Mouse (Mus musculus): ENCODE results near the gene Ccdc92b. TPM values are rescaled to one million over a fixed set of nuclear protein-coding genes. Genes with fewer than 3 reads are reported as not detected.
A peak's percentile ranks its signal among the peaks of the same experiment; 100 is the strongest.

Gene Ccdc92b
- polyA plus RNA-seq, 1 experiment from 2014 or later, result 1.1 TPM

GRCm38 (mm10) chr11:74589401-74590238, 29.8 kb upstream of the Ccdc92b start:
- WGBS, result 3% methylated on average over 63 of the region's 66 CpGs
- Histone ChIP-seq H3K4me3 (peak overlapping the region; percentile 48), H3K9ac (peak overlapping the region; percentile 63), H3K4me1 (peaks cover 7% of the 10 kb centered on the region), H3K4me2 (peak overlapping the region; percentile 73), H3K36me3 (ENCODE audit: poor library complexity, severe bottlenecking) (no peaks in the 10 kb centered on the region), H3K9me3 (replicated peaks) (no peaks in the 10 kb centered on the region), H3K27me3 (peaks cover 62% of the 10 kb centered on the region), H3K27ac (peak overlapping the region; percentile 41; the same call in 1 of the 2 replicates)
- peak; percentile 87 for ATAC-seq

GRCm38 (mm10) chr11:74590239-74590596, 29.2 kb upstream of the Ccdc92b start:
- Histone ChIP-seq H3K36me3 (ENCODE audit: poor library complexity, severe bottlenecking) (no peaks in the 10 kb centered on the region), H3K27me3 (peaks cover 62% of the 10 kb centered on the region), H3K4me1 (peaks cover 7% of the 10 kb centered on the region), H3K27ac (peak overlapping the region; percentile 41; the same call in 1 of the 2 replicates), H3K9ac (peak overlapping the region; percentile 63), H3K4me3 (peak overlapping the region; percentile 48), H3K9me3 (replicated peaks) (no peaks in the 10 kb centered on the region), H3K4me2 (peak overlapping the region; percentile 73)
- ATAC-seq, result no peak; the same call in 1 of the 2 replicates
- under 1% methylated on average over 25 of the region's 25 CpGs for WGBS

GRCm38 (mm10) chr11:74590691-74591090, 28.7 kb upstream of the Ccdc92b start:
- H3K9me3 ChIP-seq (replicated peaks), result no peaks in the 10 kb centered on the region
- H3K9ac ChIP-seq, result peak overlapping the region; percentile 63
- H3K4me3 ChIP-seq, result peak overlapping the region; percentile 48
- H3K4me1 ChIP-seq, result peaks cover 7% of the 10 kb centered on the region
- no peak for ATAC-seq
- H3K27ac ChIP-seq, result 0 out of 2 replicates have a peak overlapping the region, but pooled peaks have one; percentile 41
- peaks cover 62% of the 10 kb centered on the region for H3K27me3 ChIP-seq
- no peaks in the 10 kb centered on the region for H3K36me3 ChIP-seq (ENCODE audit: poor library complexity, severe bottlenecking)
- H3K4me2 ChIP-seq, result peak overlapping the region; percentile 73
- 30% methylated on average over 13 of the region's 13 CpGs for WGBS

GRCm38 (mm10) chr11:74592246-74592645, 27.2 kb upstream of the Ccdc92b start:
- H3K4me3 ChIP-seq, result no peak overlapping the region
- H3K4me2 ChIP-seq, result no peak overlapping the region
- no peak for ATAC-seq
- peaks cover 7% of the 10 kb centered on the region for H3K4me1 ChIP-seq
- no peaks in the 10 kb centered on the region for H3K36me3 ChIP-seq (ENCODE audit: poor library complexity, severe bottlenecking)
- no peak overlapping the region for H3K27ac ChIP-seq
- peaks cover 57% of the 10 kb centered on the region for H3K27me3 ChIP-seq
- no peaks in the 10 kb centered on the region for H3K9me3 ChIP-seq (replicated peaks)
- H3K9ac ChIP-seq, result no peak overlapping the region
- 81% methylated on average over 3 of the region's 3 CpGs for WGBS

- Histone ChIP-seq H3K4me2 (no peak overlapping the region), H3K9ac (no peak overlapping the region), H3K27ac (no peak overlapping the region), H3K4me3 (no peak overlapping the region), H3K9me3 (replicated peaks) (no peaks in the 10 kb centered on the region; the same call in 1 of the 2 replicates), H3K4me1 (no peaks in the 10 kb centered on the region), H3K27me3 (peaks cover 7% of the 10 kb centered on the region; the same call in 1 of the 2 replicates), H3K36me3 (ENCODE audit: poor library complexity, severe bottlenecking) (no peaks in the 10 kb centered on the region)
- no peak for ATAC-seq
- WGBS, result 82% methylated on average over 4 of the region's 4 CpGs
These were observed 22.0 kb upstream of the Ccdc92b start for GRCm38 (mm10) chr11:74597283-74597989.

- ATAC-seq, result no peak
- Histone ChIP-seq H3K27ac (no peak overlapping the region), H3K4me2 (no peak overlapping the region), H3K4me3 (no peak overlapping the region), H3K9ac (no peak overlapping the region), H3K36me3 (ENCODE audit: poor library complexity, severe bottlenecking) (no peaks in the 10 kb centered on the region), H3K9me3 (replicated peaks) (no peaks in the 10 kb centered on the region; the same call in 1 of the 2 replicates), H3K4me1 (no peaks in the 10 kb centered on the region), H3K27me3 (peaks cover 1% of the 10 kb centered on the region; the same call in 1 of the 2 replicates)
These were observed 21.4 kb upstream of the Ccdc92b start for GRCm38 (mm10) chr11:74597990-74598337.

GRCm38 (mm10) chr11:74602286-74602685, 17.1 kb upstream of the Ccdc92b start:
- Histone ChIP-seq H3K4me1 (no peaks in the 10 kb centered on the region), H3K9me3 (replicated peaks) (no peaks in the 10 kb centered on the region; the same call in 1 of the 2 replicates), H3K4me3 (no peak overlapping the region), H3K36me3 (ENCODE audit: poor library complexity, severe bottlenecking) (no peaks in the 10 kb centered on the region), H3K27me3 (no peaks in the 10 kb centered on the region; the same call in 1 of the 2 replicates), H3K27ac (no peak overlapping the region), H3K4me2 (no peak overlapping the region), H3K9ac (no peak overlapping the region)
- 74% methylated on average over 1 of the region's 1 CpGs for WGBS
- ATAC-seq, result no peak

- no peak overlapping the region for H3K27ac ChIP-seq
- peak overlapping the region; percentile 71; the same call in 1 of the 2 replicates for H3K4me2 ChIP-seq
- H3K4me3 ChIP-seq, result 0 out of 2 replicates have a peak overlapping the region, but pooled peaks have one; percentile 41
- 31% methylated on average over 5 of the region's 5 CpGs for WGBS
- H3K9me3 ChIP-seq (replicated peaks), result no peaks in the 10 kb centered on the region
- peaks cover 59% of the 10 kb centered on the region for H3K27me3 ChIP-seq
- no peak for ATAC-seq
- no peaks in the 10 kb centered on the region for H3K36me3 ChIP-seq (ENCODE audit: poor library complexity, severe bottlenecking)
- H3K4me1 ChIP-seq, result peaks cover 10% of the 10 kb centered on the region
- no peak overlapping the region for H3K9ac ChIP-seq
These were observed 9.3 kb upstream of the Ccdc92b start for GRCm38 (mm10) chr11:74610068-74610467.

- Histone ChIP-seq H3K9me3 (replicated peaks) (no peaks in the 10 kb centered on the region), H3K27ac (no peak within 1 kb of the TSS), H3K9ac (peak within 1 kb of the TSS; percentile 35), H3K27me3 (peaks cover 64% of the 10 kb centered on the region), H3K4me2 (peak within 1 kb of the TSS; percentile 71), H3K36me3 (ENCODE audit: poor library complexity, severe bottlenecking) (no peaks in the 10 kb centered on the region), H3K4me1 (peaks cover 10% of the 10 kb centered on the region), H3K4me3 (peak within 1 kb of the TSS; percentile 41)
- ATAC-seq, result 0 out of 2 replicates have a peak, but pooled peaks have one; percentile 10
- WGBS, result under 1% methylated on average over 50 of the region's 50 CpGs
These were observed 8.7 kb upstream of the Ccdc92b start, which contains the start of gene Rap1gap2 for GRCm38 (mm10) chr11:74610545-74611176. TSS of gene Rap1gap2 (minus strand) at chr11:74610915.

GRCm38 (mm10) chr11:74611437-74611836, 8.0 kb upstream of the Ccdc92b start:
- Histone ChIP-seq H3K4me3 (no peak overlapping the region), H3K9me3 (replicated peaks) (no peaks in the 10 kb centered on the region), H3K4me1 (peaks cover 10% of the 10 kb centered on the region), H3K36me3 (ENCODE audit: poor library complexity, severe bottlenecking) (no peaks in the 10 kb centered on the region), H3K27ac (no peak overlapping the region), H3K9ac (no peak overlapping the region), H3K4me2 (peak overlapping the region; percentile 71; the same call in 1 of the 2 replicates), H3K27me3 (peaks cover 70% of the 10 kb centered on the region)
- no peak for ATAC-seq
- WGBS, result 20% methylated on average over 7 of the region's 7 CpGs

- Histone ChIP-seq H3K27me3 (peaks cover 69% of the 10 kb centered on the region), H3K36me3 (ENCODE audit: poor library complexity, severe bottlenecking) (no peaks in the 10 kb centered on the region), H3K9me3 (replicated peaks) (no peaks in the 10 kb centered on the region), H3K4me2 (no peak overlapping the region), H3K9ac (no peak overlapping the region), H3K4me3 (no peak overlapping the region), H3K4me1 (peaks cover 10% of the 10 kb centered on the region), H3K27ac (no peak overlapping the region)
- ATAC-seq, result no peak
- 63% methylated on average over 4 of the region's 4 CpGs for WGBS
These were observed 6.0 kb upstream of the Ccdc92b start for GRCm38 (mm10) chr11:74613428-74613827.
